Mouse (Mus musculus) testis, adult 2 months (tissue): ENCODE data around the gene Cadps. TPM values are rescaled to one million over a fixed set of nuclear protein-coding genes. Genes with fewer than 3 reads are reported as not detected.
"Not testable (repeated sequence)": the region's sequence is repeated elsewhere in the genome, so short reads cannot be mapped to it uniquely, and the experiment has no call there.

Experiments used
- H3K27ac ChIP-seq: fragments of 200-500 bp; 2 replicates; pipeline ENCODE4 v1.5.1; 2012; ENCODE audit warnings: low read depth, low read length; ENCODE audit not compliant: control insufficient read depth, insufficient read depth
- H3K27me3 ChIP-seq: fragments of 200-500 bp; 2 replicates; pipeline ENCODE4 v1.6.1; 2012; ENCODE audit warnings: mild to moderate bottlenecking, low read length, moderate library complexity; ENCODE audit not compliant: control insufficient read depth, insufficient read depth
- H3K36me3 ChIP-seq: fragments of 200-500 bp; 2 replicates; pipeline ENCODE4 v1.6.1; 2012; ENCODE audit warnings: mild to moderate bottlenecking, low read length; ENCODE audit not compliant: control insufficient read depth, insufficient read depth
- H3K4me1 ChIP-seq: fragments of 200-500 bp; 2 replicates; pipeline ENCODE4 v1.6.1; 2012; ENCODE audit warnings: low read length; ENCODE audit not compliant: control insufficient read depth, insufficient read depth
- H3K4me3 ChIP-seq: fragments of 200-500 bp; 2 replicates; pipeline ENCODE4 v1.5.1; 2012; ENCODE audit warnings: low read depth, mild to moderate bottlenecking, low read length, moderate library complexity, mixed read lengths; ENCODE audit not compliant: control insufficient read depth
- CTCF ChIP-seq: fragments of 200-500 bp; IDR thresholded peaks from 2 replicates; pipeline ENCODE4 v1.5.1; 2012; ENCODE audit warnings: low read depth, mild to moderate bottlenecking, inconsistent platforms, low read length, moderate library complexity; ENCODE audit not compliant: control insufficient read depth, insufficient read depth, insufficient replicate concordance
- POLR2A ChIP-seq: fragments of 200-500 bp; IDR thresholded peaks from 2 replicates; pipeline ENCODE4 v1.6.1; 2012; ENCODE audit warnings: low read depth, mild to moderate bottlenecking, inconsistent platforms, low read length, moderate library complexity; ENCODE audit not compliant: control insufficient read depth
- polyA plus RNA-seq: library from polyadenylated mRNA; depleted of rRNA; stranded (reverse); fragments of >200 nt; gene quantifications from 2 replicates; pipeline ENCODE4 v1.2.3, GENCODE M21; 2012

Cadps gene
- polyA plus RNA-seq, 1 experiment: 1.5 TPM

- H3K27me3 ChIP-seq: no peaks in the 10 kb centered on the region
- H3K4me1 ChIP-seq: no peaks in the 10 kb centered on the region
- TF ChIP-seq CTCF (no peak), POLR2A (no peak)
- H3K4me3 ChIP-seq: no peak overlapping the region
- H3K27ac ChIP-seq: no peak overlapping the region
- no peaks in the 10 kb centered on the region for H3K36me3 ChIP-seq
These were observed 248.5 kb downstream of the Cadps start for GRCm38 (mm10) chr14:12574336-12574735.

- not testable (repeated sequence) for H3K4me3 ChIP-seq, H3K27ac ChIP-seq, H3K4me1 ChIP-seq, H3K36me3 ChIP-seq, H3K27me3 ChIP-seq
These were observed 261.1 kb downstream of the Cadps start for GRCm38 (mm10) chr14:12561730-12562129.

DNA sequence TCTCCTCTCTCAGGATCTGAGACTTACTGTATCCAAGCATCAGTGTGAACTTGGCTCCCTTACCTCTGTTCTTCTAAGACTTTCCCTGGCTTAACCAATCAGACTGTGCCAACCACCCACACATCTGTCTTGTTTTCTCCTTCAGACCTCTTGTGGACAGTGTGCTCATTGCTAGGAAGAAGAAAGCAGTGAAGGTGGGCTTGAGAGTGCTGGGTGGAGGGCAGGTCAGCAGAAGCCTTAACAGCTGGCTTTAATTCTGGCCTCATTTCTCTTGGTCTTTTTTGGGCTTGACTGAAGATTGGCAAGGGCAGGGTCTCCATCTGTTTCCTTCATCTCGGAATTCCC is 262.7 kb downstream of the Cadps start:
- Histone ChIP-seq H3K36me3 (no peaks in the 10 kb centered on the region), H3K4me3 (no peak overlapping the region), H3K27ac (no peak overlapping the region), H3K4me1 (no peaks in the 10 kb centered on the region), H3K27me3 (no peaks in the 10 kb centered on the region)
- no peak for TF ChIP-seq CTCF
- TF ChIP-seq POLR2A: no peak

GRCm38 (mm10) chr14:12559574-12560232 is 263.2 kb downstream of the Cadps start:
- Histone ChIP-seq H3K4me3 (no peak overlapping the region), H3K36me3 (no peaks in the 10 kb centered on the region), H3K27me3 (no peaks in the 10 kb centered on the region), H3K4me1 (no peaks in the 10 kb centered on the region), H3K27ac (no peak overlapping the region)
- TF ChIP-seq CTCF (no peak), POLR2A (no peak)

DNA sequence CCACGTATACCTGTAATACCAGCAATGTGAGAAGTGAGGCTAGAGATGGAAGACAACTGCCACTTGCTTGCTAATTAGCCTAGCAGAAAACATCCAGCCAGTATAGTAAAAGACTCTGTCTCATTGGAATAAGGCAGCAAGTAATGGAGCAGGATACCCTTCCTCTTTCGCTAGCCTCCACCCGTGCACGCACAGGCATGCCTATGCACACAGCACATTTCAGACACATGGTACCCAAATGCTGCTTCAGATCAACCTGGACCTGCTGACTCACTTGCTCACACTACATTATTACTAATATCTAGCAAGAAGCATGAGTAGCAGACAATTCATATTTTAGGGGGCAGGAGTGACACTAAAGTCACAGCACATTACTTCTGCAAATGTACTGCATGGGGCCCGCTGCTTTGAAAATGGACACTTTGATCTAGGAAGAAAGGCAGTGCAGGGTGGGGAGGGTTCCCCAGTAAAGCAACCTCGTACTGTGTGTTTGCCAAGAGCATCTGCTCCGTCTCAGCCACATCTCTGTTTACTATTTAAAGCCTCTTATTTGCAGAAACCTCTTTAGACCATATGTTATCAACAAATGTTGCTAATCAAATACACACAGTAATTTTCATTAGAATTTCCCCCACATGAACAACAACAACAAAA is 263.8 kb downstream of the Cadps start:
- Histone ChIP-seq H3K27me3 (no peaks in the 10 kb centered on the region), H3K27ac (no peak overlapping the region), H3K4me1 (no peaks in the 10 kb centered on the region), H3K4me3 (no peak overlapping the region), H3K36me3 (no peaks in the 10 kb centered on the region)
- TF ChIP-seq POLR2A (no peak), CTCF (no peak)

DNA sequence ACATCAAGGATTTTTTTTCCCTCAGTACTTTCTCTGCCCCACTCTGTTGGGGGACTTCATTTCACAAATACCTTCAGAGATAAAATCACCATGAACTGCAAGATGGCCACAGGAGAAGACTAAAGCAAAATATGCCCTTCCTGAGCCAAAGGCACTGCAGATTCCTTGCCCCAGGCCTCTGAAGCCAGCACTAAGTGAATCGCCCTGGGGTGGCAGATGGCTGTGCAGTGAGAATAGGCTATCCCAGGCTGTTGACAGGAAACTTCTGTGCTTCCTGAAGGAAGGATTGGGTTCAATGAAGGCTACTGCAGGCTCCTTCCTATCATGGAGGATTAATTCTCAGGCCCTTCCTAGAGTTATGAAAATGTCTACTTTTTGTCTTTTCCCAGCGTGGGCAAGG is 268.4 kb downstream of the Cadps start:
- H3K27me3 ChIP-seq: no peaks in the 10 kb centered on the region
- TF ChIP-seq POLR2A (no peak), CTCF (no peak)
- no peaks in the 10 kb centered on the region for H3K36me3 ChIP-seq
- no peaks in the 10 kb centered on the region for H3K4me1 ChIP-seq
- H3K27ac ChIP-seq: no peak overlapping the region
- H3K4me3 ChIP-seq: no peak overlapping the region

GRCm38 (mm10) chr14:12551353-12551752 is 271.5 kb downstream of the Cadps start:
- Histone ChIP-seq H3K4me3 (no peak overlapping the region), H3K36me3 (no peaks in the 10 kb centered on the region), H3K27me3 (no peaks in the 10 kb centered on the region), H3K4me1 (no peaks in the 10 kb centered on the region), H3K27ac (no peak overlapping the region)
- TF ChIP-seq POLR2A (no peak), CTCF (no peak)
